Mouse (Mus musculus): ENCODE measurements at regions not wholly inside any gene's neighbourhood (a gene's known extent, or its start where the extent isn't known, plus 50 kb on each side); places are given as distances from the start of the nearest gene placed in this dataset.

DNA sequence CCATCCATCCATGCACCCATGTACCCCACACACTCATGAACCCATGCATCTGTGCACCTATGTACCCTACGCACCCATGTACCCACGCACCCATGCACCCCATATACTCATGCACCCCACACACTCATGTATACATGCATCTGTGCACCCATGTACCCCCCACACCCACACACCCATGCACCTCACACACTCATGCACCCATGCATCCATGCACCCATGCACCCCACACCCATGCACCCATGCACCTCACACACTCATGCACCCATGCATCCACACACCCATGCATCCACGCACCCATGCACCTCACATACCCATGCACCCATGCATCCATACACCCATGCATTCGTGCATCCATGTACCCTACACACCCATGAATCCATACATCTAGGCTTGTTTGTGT, 63.6 kb downstream of the 4930564D02Rik start:
- DNase-seq (ENCODE audit: low read depth, low spot score) = no peak

DNA sequence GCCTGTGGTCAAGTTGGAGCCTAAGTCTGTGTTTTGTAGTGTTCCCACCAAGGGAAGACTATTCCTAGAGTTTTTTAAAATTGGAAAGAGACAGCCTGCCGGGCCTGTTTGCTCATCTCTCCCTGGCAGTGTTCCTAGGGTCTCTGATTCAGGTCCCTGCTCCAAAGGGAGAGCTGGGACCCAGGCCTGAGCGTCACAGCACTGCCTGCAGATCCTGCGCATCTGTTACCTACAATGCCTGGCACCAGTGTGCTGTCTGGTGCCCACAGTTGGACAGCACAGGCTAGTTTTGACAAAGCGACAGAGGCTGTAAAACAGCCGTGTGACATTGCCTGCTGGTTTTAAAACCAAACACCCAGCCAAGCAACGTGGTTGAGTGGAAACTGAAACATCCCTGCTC, 64.4 kb downstream of the 4930564D02Rik start:
- DNase-seq (ENCODE audit: low read depth, low spot score) = no peak

DNA sequence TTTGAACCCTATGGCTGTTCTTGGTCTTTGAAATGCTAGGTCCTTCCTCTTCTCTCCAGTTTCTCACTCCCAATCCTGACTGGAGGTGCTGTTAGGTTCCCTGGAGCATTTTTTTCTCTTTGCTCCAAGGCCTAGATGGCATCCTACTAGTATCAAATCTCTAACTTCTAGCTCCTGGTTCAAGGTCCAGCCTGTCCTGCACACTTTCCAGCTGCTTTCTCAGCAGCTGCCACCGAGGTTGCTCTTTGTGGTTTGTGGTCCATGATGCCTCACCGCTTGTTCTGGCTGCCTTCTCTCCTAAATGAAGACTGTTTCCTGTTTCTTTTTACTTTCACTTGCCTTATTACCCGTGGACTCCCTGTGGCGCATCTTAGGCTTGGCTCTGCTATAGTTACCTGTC, 66.4 kb downstream of the 4930564D02Rik start:
- no peak for DNase-seq (ENCODE audit: low read depth, low spot score)

DNA sequence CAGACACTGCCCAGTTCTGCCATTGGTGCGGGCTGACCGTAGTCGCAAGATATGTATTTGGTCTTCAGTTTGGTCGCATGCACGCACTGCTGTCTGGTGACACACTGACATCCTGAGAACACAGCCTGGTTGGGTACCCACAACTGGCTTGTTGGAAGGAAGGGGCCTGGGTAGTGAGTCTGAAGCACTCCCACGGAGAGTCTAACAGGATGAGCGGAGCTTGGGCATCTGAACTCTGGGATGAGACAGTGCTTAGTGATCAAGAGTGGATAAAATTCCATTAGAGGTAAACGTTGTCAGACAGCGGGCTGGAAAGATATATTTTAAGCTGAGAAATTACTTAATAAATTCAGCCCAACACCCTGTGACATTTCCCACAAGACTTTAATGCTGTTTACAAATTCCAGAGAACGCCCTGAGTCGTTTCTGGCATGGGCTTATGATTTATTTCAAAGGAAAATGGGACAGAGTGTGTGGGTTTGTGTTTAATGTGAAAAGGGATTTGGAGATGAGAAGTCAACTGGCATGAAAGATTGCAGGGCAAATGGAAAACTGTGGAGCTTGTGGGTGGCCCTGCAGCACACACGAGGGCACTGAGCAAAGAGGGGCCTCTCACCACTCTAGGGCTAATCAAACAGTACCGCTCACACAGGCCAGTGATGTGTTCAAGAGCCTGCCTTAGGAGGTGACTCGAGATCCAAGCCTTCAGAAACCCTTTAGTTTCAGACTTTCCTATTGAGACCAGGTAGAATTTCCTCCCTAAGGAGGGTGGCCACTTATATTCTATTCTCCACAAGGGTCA, 74.7 kb downstream of the 4930564D02Rik start:
- DNase-seq (ENCODE audit: low read depth, low spot score) = no peak

DNA sequence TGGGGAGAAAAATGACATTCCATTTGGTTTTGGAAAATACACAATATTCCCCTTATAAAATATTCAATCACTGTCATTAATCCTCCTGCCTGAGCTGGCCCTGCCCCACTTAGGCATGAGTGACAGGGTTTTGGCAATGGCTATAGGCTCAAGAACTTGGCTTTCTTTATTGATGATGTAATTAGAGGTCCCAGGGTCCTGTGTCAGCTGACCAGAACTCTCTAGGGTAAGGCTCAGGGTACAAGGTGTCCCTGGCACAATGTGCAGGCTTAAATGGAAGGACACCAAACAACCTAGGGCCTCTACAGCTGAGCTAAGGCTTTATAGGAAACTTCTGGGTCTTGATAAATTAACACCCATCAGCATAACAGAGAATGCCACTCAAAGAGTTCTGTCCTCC, 76.0 kb downstream of the 4930564D02Rik start:
- no peak for DNase-seq (ENCODE audit: low read depth, low spot score)

DNA sequence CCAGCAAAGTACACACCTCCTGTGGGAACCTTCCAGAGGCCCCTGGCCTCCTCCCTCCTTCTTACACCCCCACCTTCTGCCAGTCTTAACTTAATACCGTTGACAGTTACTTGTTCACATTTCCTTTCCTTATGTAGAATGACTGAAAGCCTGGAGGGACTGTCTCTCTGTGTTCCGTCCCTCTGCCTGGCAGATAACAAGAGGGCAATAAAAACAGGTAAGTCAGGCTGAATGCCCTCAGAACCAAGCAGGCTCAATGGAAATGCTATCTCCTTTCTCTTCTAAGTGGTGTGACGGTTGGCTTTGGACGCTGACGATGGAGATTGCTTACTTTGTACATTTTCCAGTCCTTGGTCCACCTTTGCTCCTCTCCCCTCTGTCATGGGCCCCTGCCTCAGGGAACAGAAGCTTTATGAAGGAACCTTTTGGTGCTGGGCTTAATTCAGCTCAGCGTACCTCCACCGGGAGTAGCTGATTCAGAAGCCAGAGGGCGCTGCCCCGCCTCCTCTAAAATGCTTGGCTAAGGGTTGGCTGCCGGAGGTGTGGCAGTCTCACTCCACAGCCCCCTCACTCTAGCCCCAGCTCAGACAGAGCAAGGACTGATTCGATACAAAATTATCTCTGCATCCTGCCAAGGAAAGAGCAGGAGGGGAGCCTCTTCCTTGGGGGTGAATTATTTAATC, 85.0 kb downstream of the 4930564D02Rik start:
- DNase-seq (ENCODE audit: low read depth, low spot score) = peak; percentile 42

DNA sequence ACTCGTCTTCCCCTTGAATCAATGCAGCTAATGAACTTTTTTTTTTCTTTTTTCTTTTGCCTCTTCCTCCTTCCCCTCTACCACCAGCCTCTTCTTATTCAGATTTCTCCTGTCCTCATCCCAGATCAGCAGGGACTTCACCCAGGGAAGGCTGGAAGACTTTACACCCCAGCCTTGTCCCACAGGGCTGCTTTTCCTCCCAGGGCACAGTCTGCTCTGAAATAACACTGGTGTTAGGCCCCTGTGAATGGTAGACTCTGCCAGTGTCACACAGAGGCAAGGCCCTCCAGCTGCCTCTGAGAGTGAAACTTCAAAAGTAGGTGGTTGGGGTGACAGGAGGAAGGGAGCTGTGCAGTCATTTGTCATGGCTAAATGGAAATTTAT, 85.5 kb downstream of the 4930564D02Rik start:
- no peak for DNase-seq (ENCODE audit: low read depth, low spot score)

DNA sequence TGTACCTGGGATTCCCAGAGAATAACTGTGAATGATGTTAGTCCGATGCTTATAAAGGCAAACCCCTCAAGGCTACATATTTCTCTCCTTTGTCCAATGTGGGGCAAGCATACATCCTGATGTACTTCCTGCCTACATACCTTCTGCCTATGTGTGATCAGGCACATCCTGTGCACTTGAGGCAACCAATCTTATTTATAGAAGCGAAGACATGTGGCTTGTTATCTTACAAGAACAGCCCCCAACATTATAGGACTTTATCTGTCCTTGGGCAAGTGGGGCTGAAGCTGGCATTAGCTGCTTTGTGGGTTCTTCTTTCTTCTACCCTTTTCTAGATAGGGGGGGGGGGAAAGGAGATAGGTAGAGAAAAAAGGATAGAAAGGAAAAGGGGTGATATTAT, 91.7 kb downstream of the 4930564D02Rik start:
- DNase-seq (ENCODE audit: low read depth, low spot score) = no peak

DNA sequence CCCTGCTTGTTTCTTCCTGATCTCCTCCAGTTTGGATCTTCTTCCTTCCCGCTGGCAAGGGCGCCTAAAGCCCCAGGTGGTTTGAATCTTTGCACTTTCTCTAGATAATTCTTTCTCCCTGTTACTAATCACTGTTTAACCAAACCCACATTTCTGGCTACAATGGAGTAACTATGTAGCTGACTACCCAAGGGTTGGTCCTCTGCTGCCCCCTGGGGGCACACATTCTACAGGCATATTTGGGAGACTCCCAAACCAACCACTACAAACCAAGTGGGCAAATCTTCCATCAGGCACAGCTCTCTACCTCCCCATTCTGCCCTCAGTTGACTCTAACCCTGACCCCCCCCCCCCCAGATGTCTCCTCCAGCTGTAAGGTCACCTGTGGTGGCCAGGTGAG, 98.7 kb downstream of the 4930564D02Rik start:
- peak; percentile 71 for DNase-seq (ENCODE audit: low read depth, low spot score)

DNA sequence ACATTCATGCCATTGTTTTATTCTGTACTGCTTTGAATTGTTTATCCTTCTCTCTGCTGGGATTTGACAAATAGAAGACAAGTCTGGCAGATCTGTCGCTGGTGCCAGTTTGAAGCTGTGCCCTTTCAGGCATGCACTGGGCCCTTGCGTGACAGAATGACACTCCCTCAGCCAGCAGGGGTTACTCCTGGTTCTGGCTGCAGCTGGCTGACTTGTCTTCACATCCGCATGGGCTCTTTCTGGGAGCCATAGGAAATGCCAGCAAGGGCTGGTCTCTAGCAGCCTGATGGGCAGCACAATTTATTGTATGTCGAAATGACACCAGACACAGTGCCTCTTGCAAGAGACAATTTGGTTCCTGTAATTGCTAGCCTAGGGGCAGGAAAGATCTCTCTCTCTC, 102.5 kb downstream of the 4930564D02Rik start:
- no peak for DNase-seq (ENCODE audit: low read depth, low spot score)

DNA sequence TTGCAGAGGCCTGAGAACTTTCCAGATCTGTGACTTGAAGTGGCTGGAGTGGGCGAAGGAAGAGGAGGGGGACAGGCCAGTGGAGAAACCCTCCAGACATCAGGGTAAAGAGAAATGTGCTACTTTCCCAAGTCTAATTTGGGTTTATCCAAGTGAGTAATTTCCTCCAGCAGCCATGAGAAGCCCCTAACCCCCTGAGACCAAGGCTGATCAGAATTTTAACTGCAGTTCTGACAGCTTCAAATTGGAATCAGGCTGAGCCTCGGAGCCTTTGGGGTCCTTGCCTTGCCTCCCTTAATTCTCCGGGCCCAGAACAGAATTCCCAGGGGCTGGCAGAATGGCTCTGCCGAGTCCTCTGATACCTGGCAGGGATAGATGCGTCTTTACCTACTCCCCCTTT, 104.9 kb downstream of the 4930564D02Rik start:
- no peak for DNase-seq (ENCODE audit: low read depth, low spot score)

DNA sequence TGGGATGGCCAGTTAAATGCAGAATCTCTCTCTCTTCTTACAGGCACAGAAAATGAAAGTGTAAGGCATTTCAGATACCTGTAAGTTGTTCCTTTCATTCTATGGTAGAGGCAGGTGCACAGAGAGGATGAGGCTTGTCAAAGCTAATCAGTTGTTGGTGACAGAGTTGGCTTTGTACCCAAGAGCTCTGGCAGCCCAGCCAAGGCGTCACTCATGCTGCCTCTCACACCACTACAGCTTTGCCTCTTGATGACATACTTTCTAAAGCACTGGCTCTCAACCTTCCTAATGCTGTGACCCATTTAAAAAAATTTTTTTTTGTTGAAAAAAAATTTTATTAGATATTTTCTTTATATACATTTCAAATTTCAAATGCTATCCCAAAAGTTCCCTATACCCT, 105.4 kb downstream of the 4930564D02Rik start:
- DNase-seq (ENCODE audit: low read depth, low spot score) = no peak

DNA sequence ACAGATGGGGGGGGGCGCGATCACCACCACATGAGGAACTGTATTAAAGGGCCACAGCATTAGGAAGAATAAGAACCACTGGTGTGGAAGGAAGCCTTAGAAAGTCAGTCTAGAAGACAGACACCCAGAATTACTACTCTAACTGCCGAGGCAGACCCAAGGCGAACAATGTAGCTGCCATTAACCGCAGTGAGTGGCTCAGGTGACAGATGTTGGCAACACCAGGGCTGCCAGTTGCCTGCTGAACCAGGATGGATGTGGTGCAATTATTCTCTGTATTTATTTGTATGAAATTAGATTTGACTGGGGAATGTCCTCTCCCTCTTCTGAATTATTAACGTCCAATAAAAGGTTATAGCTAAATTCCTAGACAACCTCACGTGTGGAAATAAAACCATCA, 124.7 kb downstream of the 4930564D02Rik start:
- DNase-seq (ENCODE audit: low read depth, low spot score) = no peak

DNA sequence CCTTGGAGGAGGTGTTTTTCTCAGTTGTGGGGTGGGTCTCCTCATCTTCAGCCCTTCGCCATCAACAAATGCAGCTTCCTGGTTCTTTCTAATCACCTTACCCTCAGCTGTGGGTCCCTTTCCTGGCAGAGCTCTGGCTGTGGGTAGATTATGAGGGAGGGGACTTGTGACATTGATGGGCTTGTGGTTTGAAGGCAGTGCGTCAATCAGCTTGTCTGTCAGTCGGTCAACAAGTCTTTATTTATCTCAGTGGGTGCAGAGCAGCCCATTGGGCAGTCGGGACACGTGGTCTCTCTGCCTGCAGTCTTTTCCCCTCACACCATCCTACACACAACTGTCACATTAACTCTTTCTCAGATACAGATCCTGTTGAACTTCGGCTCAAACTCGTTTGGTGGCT, 125.2 kb downstream of the 4930564D02Rik start:
- no peak for DNase-seq (ENCODE audit: low read depth, low spot score)

DNA sequence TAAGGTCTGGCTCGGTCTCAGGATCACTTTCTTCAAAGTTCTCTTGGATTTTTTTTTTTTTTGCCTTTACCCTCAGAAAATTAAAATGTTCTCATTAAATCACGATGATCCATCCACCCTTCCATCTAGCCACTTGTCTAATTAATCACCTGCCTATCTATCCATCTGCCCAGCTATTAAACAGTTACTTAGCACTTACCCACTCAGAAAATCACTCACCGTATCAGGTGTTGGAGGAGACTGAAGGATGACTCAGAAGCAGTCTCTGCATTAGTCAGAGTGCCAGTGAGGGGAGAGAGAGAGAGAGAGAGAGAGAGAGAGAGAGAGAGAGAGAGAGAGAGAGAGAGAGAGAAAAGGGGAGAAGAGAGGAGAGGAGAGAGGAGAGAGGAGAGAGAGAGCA, 134.1 kb downstream of the 4930564D02Rik start:
- DNase-seq (ENCODE audit: low read depth, low spot score) = no peak

DNA sequence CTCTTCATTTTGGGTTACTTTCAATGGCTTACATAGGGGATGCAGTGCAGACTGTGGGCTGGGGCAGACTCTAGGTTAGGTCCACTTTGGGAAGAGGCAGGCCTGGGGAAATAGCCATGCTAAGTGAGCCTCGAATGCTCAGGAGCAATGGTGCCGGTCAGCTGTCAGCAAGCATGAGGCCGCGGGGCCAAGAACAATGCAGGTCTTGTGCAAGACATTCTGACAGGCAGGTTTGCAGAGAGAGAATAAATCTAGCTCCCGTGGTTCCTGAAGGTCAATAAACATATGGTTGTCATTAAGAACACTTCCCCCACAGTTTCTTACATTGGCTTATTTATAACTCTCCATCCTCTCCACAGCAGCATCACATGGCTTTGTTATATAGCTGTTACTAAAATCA, 142.5 kb downstream of the 4930564D02Rik start:
- DNase-seq (ENCODE audit: low read depth, low spot score) = no peak

DNA sequence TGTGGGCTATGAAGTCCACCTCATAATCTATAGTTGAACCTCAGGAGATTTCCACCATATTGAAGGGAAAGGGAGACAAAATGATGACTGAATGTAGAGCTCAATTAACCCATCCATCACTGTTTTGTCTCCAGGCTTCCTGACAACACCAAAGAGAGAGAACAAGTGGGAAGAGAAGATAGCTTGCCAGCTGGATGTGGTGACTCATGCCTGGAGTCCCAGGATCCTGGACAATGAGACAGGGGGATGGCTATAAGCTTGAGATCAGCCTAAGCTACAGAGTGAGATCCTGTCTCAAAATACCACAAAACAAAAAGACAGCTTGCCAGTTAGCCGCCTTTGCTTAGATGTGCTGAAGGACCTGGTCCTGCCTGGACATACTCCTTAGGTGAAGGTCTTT, 144.4 kb downstream of the 4930564D02Rik start:
- DNase-seq (ENCODE audit: low read depth, low spot score) = no peak

DNA sequence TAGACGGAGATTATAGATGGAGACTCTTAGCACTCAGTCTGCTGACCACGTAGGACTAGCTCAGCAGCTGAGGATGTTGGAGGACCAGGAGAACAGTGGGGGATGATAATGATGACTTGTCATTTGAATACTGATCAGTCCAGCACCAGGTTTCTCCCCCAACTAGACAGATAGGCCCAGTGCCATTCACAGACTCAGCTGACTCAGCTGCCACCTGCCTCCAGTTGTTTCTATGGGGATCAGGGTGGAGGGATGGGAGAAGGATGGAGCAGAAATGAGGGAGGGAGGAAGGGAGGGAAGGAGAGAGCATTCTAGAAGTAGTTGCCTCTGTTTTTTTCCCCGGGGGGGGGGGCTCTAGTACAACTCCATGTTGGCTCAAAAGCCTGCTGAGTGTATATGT, 145.1 kb downstream of the 4930564D02Rik start:
- DNase-seq (ENCODE audit: low read depth, low spot score) = no peak

DNA sequence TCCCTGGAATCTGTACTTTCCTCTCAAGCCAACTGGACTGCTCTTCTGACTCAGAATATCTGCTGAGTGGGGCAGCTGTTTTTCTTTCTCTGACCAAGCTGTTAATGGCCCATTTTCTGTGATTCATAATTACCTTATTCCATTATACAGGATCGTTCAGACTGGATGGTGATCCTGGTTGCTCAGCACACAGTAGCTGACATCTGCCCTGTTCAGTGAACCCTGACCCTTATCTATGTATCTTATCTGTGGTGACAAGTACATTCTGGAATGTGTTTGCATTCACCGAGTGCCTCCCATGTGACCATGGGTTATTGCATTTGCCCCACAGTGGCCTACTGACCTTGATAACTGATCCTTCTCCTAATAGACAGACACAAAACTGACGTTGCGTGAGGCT, 148.2 kb downstream of the 4930564D02Rik start:
- no peak for DNase-seq (ENCODE audit: low read depth, low spot score)

DNA sequence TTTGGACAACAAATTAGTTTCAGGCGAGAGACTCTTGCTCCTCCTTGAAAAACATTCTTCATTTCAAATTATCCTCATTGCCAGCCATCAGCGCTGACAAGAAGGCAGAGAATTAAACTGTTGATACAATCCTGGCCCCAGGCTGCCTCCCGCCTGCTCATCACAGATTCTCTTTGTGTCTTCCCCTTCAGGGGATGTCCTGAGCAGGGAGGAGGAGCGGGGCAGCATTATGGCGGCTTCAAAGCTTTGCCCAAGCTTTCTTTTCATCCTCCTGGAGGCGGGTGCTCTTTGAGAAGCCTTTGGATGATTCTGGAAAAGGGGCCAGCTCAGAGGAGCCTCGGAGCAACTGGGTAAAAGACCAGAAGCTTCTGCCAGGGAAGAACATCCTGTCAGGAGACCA, 149.1 kb downstream of the 4930564D02Rik start:
- DNase-seq (ENCODE audit: low read depth, low spot score) = no peak

DNA sequence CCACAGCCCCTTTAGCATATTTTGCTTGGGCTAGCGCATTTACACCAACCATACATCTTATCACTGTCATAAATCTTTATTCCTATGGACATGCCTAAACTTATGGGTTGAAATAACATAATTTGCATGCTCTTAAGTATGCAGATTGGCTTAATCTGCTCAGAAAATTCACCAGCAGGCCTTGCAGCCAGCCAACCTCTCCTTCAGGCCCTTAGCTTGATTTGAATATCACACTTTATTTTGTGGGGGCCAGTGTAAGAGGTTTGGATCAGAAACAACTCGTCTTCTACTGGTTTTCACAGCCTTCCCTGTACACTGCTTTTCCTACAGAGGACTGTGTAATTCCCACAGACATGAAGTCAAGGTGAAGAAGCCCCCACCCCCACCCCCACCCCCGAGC, 153.0 kb downstream of the 4930564D02Rik start:
- DNase-seq (ENCODE audit: low read depth, low spot score) = no peak

DNA sequence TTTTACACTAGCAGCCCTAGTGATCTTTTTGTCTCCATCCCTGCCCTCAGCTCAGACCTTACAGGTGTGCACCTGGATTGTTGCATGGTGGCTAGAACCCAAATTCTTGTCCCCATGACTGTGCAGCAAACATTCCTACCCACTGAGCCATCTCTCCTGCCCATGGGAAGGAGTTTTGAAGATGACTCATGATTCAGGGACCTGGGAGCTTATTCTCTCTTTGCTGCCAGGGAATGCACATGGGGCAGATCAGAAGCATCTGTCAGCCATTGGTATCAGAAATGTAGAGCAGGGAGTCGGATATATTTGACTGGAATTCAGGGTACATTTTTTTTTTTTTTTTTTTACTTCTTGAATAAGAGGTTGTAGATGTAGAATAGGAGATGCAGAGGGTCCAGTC, 154.0 kb downstream of the 4930564D02Rik start:
- no peak for DNase-seq (ENCODE audit: low read depth, low spot score)

DNA sequence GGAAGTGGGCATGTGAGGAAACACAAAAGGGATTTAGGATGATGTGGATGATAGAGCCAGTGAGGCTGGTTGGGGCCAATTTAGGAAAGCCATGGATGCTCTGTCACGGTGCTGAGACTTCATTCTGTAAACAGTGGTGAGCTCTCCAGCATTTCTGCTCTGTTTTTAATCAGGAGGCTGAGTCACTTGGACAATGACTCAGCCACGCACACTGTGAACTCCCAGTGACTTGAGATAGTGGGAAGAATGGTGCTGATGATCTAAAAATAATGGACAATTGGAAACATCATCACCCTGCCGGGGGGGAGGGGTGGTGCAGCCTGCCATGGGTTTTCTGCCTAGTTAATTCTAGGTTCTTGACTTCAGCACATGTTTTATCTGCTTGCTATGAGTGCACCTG, 156.3 kb downstream of the 4930564D02Rik start:
- DNase-seq (ENCODE audit: low read depth, low spot score) = no peak

Data from ZHBTc4 (cell line).